Mouse (Mus musculus) urinary bladder, adult 18-20 months (tissue): ENCODE measurements at regions not wholly inside any gene's neighbourhood (a gene's known extent, or its start where the extent isn't known, plus 50 kb on each side); places are given as distances from the start of the nearest gene placed in this dataset.

ENCODE experiments used
- DNase-seq, 2 experiments: peaks; one replicate each; pipeline ENCODE4 v3.0.0; 2022; ENCODE audit warnings: low spot score in 2 of 2, mixed read lengths in 2 of 2

GRCm38 (mm10) chr13:114523116-114523515, 64.4 kb upstream of the Fst start:
- DNase-seq = no peak

GRCm38 (mm10) chr13:114526856-114527255, 68.1 kb upstream of the Fst start:
- no peak for DNase-seq

GRCm38 (mm10) chr13:114530171-114530774, 71.5 kb upstream of the Fst start:
- no peak for DNase-seq

GRCm38 (mm10) chr13:114531780-114532179, 73.0 kb upstream of the Fst start:
- no peak for DNase-seq

- no peak for DNase-seq
Measured at GRCm38 (mm10) chr13:114532393-114533097, 73.8 kb upstream of the Fst start.

GRCm38 (mm10) chr13:114534591-114534990, 75.8 kb upstream of the Fst start:
- DNase-seq = no peak

- no peak for DNase-seq
Measured at GRCm38 (mm10) chr13:114535721-114536120, 77.0 kb upstream of the Fst start.

GRCm38 (mm10) chr13:114571731-114572130, 113.0 kb upstream of the Fst start:
- no peak for DNase-seq

GRCm38 (mm10) chr13:114584566-114584965, 125.8 kb upstream of the Fst start:
- DNase-seq = no peak

- no peak for DNase-seq
Measured at GRCm38 (mm10) chr13:114587621-114588020, 128.9 kb upstream of the Fst start.

GRCm38 (mm10) chr13:114603341-114603740, 144.6 kb upstream of the Fst start:
- DNase-seq = no peak

GRCm38 (mm10) chr13:114604037-114604694, 145.4 kb upstream of the Fst start:
- DNase-seq = no peak

- DNase-seq = no peak
Measured at GRCm38 (mm10) chr13:114613909-114614308, 155.2 kb upstream of the Fst start.

GRCm38 (mm10) chr13:114619416-114619815, 160.7 kb upstream of the Fst start:
- no peak for DNase-seq

- peak in 1 of 2 experiments; percentile 12 for DNase-seq
Measured at GRCm38 (mm10) chr13:114636731-114637130, 178.0 kb upstream of the Fst start.

- DNase-seq = no peak
Measured at GRCm38 (mm10) chr13:114639531-114639930, 178.5 kb upstream of the Mocs2 start.

- no peak for DNase-seq
Measured at GRCm38 (mm10) chr13:114641688-114642390, 176.2 kb upstream of the Mocs2 start.

GRCm38 (mm10) chr13:114642901-114643491, 175.0 kb upstream of the Mocs2 start:
- no peak for DNase-seq

GRCm38 (mm10) chr13:114643521-114643920, 174.5 kb upstream of the Mocs2 start:
- DNase-seq = no peak

- DNase-seq = no peak
Measured at GRCm38 (mm10) chr13:114654267-114654666, 163.8 kb upstream of the Mocs2 start.

GRCm38 (mm10) chr13:114654953-114655586, 163.0 kb upstream of the Mocs2 start:
- no peak for DNase-seq
